Mouse (Mus musculus) embryo, embryonic 11.5 days (tissue): ENCODE measurements around the gene Gm42791.

Experiments used
- DNase-seq: peaks from one replicate; pipeline ENCODE4 v3.0.0-alpha.2; 2012; ENCODE audit warnings: low read depth, low spot score

Gene Gm42791

DNA sequence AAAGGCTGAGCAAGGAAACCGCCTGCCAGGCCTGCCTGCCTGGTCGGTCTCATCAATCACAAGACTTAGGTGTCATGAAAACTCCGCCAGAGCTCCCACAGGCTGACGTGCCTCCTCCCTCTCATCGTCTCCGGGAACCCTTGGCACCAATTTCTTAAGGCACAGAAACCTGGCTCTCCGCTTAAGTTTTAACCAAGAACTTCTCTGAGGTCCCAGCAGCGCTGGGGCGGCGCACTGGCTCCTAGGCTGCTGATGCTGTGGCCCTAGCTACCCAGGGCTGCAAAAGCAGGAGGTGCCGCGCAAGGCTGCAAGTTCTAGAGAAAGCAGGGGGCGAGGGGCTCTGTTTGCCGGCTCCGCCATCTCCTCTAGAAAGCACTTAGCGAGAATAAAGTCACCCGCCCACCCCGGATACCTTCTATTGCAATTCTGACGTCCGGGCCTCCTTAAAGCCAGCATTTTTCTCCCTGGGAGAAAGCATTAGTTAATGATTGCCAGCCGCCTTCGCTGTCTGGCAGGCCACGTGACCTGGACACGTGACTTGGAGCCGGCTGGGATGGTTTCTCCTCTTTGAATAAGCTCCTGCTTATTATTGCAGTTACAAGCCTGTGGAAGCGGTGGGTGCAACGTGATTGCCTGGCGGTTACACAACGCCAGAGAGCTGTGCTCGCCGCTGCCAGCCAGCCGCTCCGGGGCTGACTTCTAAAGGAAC, at the start of gene Gm42791:
TSS of gene Gm42791 (minus strand) at position 442 of the 709 bp plus-strand sequence.
- DNase-seq: peak; percentile 81

DNA sequence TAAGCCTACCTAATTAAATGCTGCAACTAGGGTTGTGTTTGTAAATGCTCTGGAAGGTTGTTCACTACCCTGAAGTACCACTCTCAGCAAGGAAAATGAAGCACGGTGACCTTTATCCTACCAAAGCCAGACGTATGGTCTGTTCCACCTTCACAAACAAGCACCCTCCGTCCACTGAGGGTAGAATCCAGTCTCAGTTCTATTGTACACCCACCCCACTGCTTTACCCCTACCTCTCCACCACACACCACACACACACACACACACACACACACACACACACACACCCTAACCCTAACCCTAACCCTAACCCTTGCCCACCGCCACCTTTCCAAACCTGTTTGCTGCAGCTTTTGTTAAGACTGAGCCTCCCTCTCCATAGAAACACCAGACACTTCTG, 49.1 kb upstream of the Gm42791 start:
- DNase-seq: no peak

DNA sequence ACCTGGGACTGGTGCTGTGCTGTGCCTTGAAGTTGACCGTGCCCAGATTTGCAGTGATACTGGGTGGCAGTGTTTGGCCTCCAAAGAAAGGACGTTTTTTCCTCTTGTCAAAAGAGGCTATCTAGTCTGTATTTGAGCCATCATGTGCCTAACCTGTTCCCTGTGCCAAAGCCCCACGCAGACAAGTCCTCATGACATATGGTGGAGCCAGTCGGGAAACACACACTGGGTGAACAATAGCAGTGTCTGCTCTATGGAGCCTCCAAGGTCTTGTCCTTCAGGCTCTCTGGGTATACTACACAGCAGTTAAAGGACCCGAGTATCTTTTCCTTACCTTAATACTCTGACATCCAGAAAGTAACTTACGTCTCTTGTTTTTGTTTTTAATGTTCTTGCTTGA, 48.3 kb upstream of the Gm42791 start:
- no peak for DNase-seq

DNA sequence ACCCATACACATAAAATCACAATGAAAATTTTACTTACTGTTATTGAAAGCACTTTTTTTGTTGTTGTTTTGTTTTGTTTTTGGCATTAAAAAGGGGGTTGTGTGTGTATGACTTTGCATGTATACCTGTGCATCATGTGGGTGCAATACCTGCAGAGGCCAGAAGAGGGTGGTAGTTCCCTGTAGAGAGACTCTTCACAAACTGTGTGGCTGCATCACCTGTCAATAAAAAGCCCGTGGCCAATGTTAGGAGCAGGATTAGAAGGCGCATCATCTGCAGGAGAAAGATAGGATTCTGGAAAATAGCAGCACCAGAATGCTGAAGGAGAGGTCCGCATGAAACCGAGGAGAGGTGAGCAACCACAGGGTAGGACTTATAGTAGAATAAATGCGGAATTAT, 44.9 kb upstream of the Gm42791 start:
- DNase-seq: no peak

DNA sequence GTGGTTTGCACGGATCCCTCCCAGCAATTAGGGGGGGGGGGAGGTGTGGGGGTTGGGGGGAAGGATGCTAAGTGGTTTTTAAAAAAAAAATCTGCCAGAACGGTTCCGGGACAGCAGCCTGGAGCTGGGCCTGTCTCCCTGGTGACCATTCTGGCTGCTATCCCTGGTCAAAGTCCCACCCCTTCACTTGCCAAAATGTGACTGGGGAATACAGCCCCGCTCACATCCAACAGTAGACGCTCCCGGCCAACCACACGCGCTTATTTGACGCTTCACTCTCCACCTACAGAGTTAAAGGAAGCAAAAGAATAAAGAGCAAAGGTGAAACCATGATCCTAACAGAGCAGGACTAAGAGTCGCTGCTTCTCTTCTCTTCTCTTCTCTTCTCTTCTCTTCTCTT, 42.8 kb upstream of the Gm42791 start:
- DNase-seq: no peak

DNA sequence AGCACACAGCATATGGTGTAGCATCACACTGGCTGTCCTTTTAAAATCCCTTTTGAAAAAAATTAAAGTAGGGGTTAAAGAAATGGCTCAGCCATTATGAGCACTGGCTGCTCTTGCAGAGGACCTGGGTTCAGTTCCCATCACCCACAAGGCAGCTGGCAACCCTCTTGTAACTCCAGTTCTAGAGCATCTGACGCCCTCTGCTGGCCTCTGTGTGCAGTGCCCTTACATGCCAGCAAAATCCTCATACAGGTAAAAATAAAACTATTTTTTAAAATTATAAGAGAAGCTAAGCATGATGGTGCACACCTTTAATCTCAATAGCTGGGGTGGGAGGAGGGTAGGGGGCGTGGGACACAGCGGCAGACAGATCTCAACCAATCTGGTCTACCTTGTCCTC, 42.0 kb upstream of the Gm42791 start:
- no peak for DNase-seq

DNA sequence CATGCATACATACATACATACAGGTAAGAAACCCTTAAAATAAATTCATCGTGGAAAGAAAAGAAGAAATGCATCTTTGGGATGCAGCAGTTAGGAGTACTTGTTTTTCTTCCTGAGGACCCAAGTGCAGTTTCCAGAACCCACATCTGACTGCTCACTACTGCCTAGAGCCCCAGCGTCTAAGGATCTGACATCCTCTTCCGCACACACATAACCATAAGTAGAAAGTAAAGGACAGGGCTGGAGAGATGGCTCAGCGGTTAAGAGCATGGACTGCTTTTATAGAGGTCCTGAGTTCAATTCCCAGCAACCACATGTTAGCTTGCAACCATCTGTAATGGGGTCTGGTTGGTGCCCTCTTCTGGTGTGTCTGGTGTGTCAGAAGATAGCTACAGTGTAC, 37.5 kb upstream of the Gm42791 start:
- DNase-seq: no peak

DNA sequence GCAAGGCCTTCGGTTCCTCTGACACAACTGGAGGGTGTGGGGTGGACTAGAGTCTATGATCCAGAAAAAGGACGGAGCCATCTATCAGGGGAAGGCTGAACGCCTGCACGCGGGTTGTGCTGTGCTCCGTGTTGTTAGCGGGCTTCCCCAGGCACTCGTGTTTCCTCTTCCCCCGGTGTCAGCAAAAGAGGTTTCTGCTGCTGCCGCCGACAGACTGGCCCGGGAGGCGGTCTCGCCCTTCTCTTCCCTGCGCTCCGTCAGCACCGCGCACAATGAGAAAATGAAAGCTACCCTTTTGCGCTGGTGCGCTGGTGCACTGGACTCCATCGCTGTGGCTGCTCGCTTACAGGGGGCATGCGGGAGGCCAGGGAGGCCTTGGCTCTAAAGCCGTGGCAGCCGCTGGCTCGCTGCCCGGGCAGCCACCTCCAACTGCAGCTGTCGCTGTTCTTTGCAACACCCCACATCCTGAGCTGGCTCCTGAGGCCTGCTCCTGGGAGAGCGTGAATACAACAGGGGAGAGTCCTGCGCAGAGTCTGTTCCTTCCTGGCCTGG, 36.3 kb upstream of the Gm42791 start:
- DNase-seq: no peak

DNA sequence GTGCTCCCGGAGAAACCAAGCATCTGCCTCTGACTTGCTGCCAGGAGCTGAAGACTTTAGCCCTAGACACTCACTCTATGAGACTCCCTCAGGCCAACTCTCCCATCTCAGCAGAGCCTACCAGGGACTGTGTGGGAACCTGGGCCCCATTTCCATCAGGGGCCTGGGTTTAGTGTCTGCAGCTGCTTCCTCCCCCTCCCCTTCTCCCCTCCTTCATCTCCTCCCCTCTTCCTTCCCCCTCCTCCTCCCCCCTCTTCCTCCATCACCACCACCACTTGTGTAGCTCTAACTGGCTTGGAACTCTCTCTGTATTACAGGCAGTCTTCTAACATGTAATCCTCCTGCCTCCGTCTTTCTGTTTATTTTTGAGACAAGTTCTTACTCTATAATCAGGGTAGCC, 35.2 kb upstream of the Gm42791 start:
- no peak for DNase-seq

DNA sequence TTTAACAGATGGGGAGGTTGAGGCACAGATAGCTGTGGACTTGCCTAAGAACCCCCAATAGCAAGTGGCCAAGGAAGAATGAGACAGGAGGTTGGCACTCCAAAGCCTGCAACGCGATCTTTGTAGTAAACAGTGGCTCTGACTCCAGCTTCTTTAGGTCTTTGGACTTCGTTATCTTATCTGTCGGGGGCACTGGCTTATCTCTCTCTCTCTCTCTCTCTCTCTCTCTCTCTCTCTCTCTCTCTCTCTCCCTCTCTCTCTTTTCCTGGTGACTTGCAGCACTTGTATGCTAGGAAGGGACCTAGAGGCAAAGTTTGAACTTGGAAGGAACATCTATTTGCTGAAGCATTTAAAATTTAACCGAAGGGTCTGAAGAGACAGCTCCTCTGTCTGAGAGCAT, 33.4 kb upstream of the Gm42791 start:
- DNase-seq: no peak

DNA sequence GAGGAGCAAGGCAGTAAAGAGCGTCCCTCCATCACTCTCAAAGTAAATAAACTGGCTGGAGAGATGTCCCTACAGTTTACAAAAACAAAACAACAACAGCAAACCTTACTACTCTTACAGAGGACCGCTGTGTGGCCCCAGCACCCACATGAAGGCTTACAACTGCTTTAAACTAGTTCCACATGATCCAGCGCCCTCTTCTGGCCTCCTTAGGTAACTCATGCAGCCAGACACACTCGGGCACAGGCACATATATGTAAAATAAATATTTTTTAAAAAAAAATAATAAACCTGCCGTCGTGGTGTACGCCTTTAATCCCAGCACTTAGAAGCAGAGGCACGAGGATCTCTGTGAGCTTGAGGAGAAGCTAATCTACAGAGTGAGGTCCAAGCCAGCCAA, 32.4 kb upstream of the Gm42791 start:
- no peak for DNase-seq

DNA sequence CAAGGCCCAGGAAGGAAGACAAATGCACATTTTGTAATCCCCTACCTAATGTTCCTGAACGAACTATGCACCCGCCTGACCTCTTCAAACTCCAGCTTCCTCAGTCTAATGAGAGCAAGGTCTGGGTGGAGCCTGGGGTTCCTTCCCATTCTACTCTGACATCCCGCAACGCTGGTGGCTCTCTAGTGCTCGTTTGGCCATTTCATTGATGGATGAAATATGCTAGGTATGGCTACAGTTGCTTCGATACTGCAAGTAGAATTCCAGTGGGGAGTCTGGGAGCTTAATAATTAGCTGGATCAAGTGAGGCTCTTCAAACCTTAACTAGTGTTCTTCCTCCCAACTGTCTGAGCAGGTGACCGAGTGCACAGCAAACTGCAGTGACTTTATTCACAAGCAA, 26.2 kb upstream of the Gm42791 start:
- DNase-seq: no peak

DNA sequence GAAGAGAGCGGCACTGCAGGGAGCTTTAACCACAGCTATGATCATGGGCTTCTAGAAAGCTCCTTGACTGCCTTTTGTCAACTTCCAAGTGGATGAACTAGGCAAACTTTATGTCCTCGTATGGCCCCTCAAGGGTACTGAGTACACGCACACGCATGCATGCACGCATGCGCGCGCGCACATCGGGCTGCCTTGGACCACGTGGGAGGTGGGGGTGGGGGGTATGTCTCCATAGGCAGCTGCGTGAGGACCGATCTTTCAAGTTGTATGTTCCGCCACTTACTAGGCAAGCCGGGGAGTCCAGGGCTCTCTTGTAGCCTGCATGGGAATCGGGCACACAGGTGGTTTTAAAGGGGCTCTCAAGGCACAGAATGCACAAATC, 25.7 kb upstream of the Gm42791 start:
- DNase-seq: no peak

DNA sequence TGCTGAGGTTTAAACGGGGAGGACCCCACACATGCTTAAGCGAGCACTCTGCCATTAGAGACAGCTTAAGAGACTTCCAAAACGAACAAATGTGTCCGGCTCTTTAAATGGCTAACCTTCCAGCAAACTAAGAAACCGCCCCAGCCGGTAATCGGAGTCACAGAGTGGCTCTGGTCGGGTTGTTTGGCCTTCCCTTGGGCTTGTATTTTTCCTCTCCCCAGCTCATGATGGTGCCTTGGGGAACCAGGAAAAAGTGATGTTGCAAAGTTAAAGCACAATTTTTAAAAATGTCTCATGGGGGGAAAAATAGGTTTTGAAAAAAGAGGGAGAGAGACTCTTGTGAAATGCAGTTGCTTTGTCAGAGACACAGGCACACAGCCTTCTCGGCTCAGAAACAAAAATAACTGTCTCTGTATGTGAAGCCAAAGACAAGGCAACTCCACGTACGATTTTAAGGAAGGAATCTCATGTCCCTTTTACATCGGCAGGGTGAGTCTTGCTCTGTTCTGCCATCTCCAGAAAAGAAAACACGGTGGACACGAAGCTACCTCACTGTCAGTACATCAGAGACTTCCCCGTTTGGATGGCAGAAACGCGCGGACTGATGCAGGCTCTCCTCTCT, 25.2 kb upstream of the Gm42791 start:
- no peak for DNase-seq

DNA sequence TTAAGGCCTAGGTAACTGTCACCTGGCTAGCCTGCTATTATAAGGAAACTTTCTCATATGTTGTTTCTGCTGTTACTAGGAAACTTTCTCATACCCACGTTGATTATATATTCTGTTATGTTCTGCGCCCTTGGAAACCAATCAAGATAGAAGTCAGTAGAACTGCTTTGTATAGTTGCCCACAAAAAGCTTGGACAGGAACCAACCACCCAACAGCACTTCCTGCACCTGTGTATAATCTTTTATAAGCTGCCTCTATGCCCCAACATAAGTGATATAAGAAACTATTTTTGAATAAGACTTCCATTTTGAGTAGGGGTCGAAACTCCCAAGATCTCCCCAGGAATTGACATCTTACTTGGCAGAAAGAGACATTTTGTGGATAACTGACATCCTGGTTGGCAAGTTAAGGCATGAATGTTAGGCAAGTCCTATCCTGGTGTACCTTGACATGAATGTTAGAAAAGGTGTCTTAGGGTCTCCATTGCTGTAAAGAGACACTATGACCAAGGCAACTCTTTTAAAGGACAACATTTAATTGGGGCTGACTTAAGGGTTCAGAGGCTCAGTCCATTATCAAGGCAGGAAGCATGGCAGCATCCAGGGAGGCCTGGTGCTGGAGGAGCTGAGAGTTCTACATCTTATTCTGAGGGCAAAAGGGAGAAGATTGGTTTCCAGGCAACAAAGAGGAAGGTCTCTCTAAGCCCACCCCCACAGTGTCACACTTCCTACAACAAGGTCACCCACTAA, 22.9 kb upstream of the Gm42791 start:
- no peak for DNase-seq

DNA sequence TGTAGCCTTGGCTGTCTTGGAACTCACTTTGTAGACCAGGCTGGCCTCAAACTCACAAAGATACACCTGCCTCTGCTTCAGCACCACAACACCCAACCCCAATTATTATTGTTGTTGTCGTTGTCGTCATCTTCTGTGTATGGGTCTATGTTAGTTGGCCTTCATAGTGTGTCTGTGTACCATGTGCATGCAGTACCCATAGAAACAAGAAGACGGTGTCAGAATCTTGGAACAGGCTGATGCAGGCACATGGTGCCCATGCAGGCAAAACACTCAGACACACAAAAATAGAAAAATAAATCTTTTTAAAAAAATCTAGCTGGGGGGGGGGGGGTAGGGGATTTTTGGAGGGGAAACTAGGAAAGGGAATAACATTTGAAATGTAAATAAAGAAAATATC, 22.2 kb upstream of the Gm42791 start:
- no peak for DNase-seq

DNA sequence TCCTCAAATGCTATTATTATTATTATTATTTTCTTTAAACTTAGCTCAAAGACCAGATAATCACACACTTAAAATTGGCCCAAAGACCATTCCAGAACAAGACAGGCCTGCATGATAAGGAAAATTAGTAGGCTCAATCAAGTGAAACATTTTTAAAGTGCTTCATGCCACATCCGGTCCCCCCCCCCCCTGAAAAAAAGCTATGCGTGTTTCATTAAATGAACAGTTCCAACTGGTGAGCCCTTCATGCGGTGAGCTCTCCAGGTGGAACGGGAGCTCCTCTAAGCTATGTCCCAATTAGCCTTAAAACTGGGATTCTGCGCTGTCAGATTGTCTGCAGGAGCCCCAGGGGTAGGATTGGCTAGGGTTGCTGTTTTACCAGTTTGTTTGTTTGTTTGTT, 21.3 kb upstream of the Gm42791 start:
- no peak for DNase-seq

DNA sequence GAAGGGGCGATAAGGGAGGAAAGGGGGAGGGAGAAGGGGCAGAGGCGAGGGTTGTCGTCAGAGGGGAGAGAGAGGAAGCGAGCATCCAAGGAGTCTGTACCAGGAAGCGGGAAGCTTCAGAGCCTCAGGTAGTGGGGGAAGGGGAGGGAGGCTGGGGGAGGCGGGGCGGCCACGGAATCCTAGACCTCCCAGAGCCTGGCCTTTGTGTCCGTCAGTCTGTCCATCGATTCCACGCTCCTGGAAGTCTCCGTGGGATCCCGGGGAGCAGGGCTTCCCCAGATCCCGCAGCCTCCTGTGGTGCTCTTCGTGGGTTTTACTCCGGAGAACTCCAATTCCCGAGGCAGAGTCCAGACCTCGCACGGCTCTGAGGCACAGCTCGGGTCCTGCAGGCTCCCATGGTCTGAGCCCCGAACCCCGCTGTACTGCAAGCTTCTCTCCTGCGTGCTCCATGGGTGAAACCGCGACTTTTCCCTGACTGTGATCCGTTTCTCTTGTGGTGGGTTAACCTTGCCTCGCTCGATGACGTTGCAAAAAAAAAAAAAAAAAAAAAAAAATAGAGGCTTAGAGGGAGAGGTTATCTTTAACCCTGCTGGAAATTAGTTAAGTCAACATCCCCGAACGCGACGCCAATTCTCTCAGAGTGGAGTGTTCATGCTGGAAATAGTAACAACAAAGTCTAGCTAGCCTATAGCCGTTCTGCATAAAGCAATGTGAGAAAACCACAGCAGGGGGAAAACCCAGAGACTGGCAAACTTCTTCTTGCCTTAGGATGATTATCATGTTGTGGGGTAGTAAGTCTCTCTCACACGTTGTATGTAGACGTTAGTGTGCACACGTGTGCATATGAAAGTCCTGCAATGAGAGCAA, 20.6 kb upstream of the Gm42791 start:
- DNase-seq: no peak

DNA sequence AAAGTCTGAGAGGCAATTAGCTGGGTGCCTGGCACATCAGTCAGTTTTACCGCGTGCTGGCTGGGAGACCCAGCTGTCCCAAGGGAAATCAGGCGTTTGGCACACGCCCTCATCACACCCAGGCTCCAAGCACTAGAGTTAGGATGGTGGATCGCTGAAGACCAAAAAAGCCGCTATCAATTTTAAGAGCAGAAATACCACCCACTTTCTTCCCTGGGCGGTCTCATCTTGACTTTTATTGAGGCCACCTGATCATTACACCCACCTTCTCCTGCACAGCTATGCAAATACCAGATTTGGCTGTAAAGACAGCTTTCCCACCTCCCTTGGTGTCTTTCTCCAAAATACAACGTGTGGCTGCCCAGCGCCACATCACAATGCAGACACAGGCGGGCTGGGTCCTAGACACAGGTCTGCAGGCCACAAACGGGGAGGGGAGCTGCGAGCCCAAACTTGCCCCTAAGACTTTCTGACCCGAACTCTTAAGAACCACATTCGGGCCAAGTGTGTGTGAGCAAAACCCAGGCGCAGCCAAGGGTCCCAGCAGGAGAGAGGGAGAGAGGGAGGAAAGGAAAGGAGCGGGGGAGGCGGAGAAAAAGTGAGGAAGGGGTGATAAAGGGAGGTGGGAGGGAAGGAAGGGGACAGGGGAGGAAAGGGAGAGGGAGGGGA, 19.8 kb upstream of the Gm42791 start:
- DNase-seq: no peak

DNA sequence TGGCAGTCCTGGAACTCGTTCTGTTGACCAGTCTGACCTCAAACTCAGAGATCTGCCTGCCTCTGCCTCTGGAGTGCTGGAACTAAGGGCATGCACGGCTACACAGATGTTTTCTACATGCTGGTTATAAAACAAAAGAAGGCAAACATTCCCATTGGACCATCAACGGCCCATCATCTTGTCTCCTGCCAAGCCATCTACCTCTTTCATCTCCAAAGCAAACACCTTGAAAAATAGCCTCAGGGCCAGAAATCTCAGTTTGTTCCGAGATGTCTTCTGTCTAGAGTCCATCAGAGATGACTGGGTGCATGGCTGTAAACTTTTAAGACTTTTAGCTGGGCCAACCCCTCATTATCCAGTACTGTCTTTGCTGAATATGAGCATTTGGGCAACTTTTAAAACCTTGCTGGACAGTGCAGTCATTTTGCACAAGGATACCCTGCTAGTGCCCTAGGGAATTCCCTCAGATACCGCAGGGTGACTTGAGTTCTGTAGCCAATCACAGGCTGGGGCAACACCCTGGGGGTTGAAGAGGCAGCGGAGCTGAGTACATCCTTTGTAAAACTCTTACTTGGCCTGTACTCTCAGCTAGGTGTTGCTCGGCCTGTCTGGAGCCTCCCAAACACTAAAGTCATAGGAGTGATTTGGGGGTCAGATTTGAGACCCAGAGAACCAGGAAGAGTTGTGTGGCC, 19.0 kb upstream of the Gm42791 start:
- no peak for DNase-seq

DNA sequence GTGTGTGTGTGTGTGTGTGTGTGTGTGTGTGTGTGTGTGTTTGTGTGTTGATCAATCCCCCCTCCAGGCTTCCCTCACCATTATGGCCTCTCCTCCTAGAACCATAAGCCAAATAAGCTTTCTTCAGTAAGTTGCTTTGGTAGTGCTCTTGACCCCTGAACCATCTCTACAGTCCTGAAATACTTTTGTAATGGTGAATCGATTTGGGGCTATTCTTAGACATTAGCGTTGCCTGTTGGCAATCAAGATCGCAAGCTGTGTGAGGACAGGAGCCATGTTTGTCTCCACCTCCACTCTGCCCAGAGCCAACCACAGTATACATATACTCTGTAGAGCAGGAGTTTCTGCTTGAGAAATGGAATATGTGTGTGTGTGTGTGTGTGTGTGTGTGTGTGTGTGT, 14.2 kb upstream of the Gm42791 start:
- no peak for DNase-seq
